Mouse (Mus musculus): ENCODE data around the gene Olfr981.

DNA sequence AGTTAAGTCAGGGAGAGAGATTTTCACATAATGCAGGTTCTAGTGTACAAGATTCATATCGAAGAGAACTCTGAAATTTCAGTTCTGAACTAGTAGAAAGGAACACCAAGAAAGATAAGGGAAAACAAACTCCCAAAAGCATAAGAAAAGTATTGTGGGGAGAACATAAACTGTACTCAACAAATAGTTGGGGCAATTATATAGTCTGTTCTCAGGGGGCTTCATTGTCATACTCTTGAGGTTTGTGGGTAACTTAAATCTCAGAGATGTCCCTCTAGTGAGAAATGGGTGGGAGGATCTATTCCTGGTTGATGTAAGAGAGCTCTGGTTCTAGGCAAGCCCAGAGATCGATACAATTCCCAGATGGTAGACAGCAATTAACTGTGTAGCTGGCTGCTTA is 52.3 kb downstream of the Olfr981 start, which contains the start of gene Olfr982:
- no peak for TF ChIP-seq CTCF (IDR thresholded peaks at IDR 0.05)
- TF ChIP-seq POLR2A (IDR thresholded peaks at IDR 0.05; ENCODE audit: insufficient read depth, low read depth, low read length), result no peak
